Mouse (Mus musculus) gastrocnemius, adult 8-10 months (tissue): ENCODE measurements around the gene Epb41l2. TPM values are rescaled to one million over a fixed set of nuclear protein-coding genes. Genes with fewer than 3 reads are reported as not detected.

Experiments used
- DNase-seq, 2 experiments: peaks; one replicate each; pipeline ENCODE4 v3.0.0; 2022; ENCODE audit warnings: low spot score in 2 of 2
- total RNA-seq, 4 experiments: library from RNA; stranded (reverse); gene quantifications; 2 replicates each; pipeline ENCODE4 v1.2.4; 2022

Gene Epb41l2
- total RNA-seq, 4 experiments from 2014 or later = 15.7 to 26.6 (median 22.7) TPM

- no peak for DNase-seq
These were observed 212.0 kb downstream of the Epb41l2 start for GRCm38 (mm10) chr10:25571319-25572240.

Other genes starting within 250 kb of the Epb41l2 start
- gene Akap7, start 51.9 kb upstream of the Epb41l2 start, total RNA-seq = 10 to 100 TPM; 12.8 to 19.5 (median 16.1) TPM
- not detected for gene Smlr1, start 176.5 kb downstream of the Epb41l2 start, total RNA-seq